In the genomic region with DNA sequence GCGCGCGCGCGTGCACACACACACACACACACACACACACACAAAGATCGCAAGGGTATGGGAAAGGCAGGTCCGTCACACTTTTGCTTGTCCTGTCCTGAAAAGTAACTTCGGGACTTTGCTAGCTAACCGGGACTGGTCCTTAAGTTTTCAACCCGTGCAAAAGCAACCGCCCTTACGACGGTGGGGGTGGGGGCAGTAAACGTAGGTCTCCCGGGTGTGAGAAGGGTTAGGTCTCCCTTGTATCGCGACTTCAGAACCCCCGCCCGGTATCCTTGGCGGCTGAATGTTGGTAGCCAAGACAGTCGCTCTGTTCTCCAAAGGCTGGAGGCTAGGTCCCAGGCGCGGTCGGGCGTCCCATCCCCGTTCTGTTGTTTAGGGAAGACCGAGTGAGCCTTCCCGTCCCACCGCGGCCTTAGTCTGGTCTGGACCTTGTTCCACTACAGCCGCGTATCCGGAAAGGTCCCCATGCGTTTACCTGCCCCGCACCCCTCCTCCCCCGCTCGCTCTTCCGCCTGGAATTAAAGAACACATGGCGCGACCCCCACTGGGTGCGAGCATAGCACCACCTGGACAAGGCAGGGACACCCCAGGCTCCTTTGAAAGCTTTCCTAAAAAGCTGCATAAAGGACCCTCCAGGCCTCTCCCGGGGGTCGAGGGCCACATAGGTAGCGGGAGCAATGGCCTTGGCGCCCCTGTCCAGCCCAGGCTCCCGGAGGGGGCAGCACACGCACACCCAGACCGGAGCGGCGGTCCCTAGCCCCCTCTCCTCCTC, we compare ENCODE assay signal across 8 mouse cellular contexts. TPM values are rescaled to one million over a fixed set of nuclear protein-coding genes. Genes with fewer than 3 reads are reported as not detected.
DNase-seq lines count a peak whose midpoint lies in the region; ATAC-seq and TF ChIP-seq lines count a peak whose summit lies in the region.

No protein-coding gene starts in this region.

- no peaks in the 10 kb centered on the region for H3K9me3 ChIP-seq in hindbrain, embryonic 12.5 days (replicated peaks)
- H3K9me3 ChIP-seq in liver, embryonic 13.5 days (replicated peaks), result no peaks in the 10 kb centered on the region
- no peaks in the 10 kb centered on the region for H3K9me3 ChIP-seq in stomach, embryonic 16.5 days (replicated peaks; ENCODE audit: control insufficient read depth, low read length)

- peak overlapping the region; percentile 68; the same call in 1 of the 2 replicates for H3K9ac ChIP-seq in hindbrain, embryonic 12.5 days
- no peak overlapping the region for H3K9ac ChIP-seq in liver, embryonic 13.5 days
- peak overlapping the region; percentile 87 for H3K9ac ChIP-seq in stomach, embryonic 16.5 days (ENCODE audit: low read length)

- peaks cover 18% of the 10 kb centered on the region for H3K4me1 ChIP-seq in thymus, adult 2 months (replicated peaks; ENCODE audit: control insufficient read depth, insufficient read depth, low read length)
- H3K4me1 ChIP-seq in hindbrain, embryonic 12.5 days, result peaks cover 15% of the 10 kb centered on the region
- peaks cover 5% of the 10 kb centered on the region; the same call in 1 of the 2 replicates for H3K4me1 ChIP-seq in liver, embryonic 13.5 days (replicated peaks)
- peaks cover 16% of the 10 kb centered on the region for H3K4me1 ChIP-seq in stomach, embryonic 16.5 days (ENCODE audit: control insufficient read depth, insufficient read depth, low read length)

- ATAC-seq in CD4-positive, CD25-positive, alpha-beta regulatory T cell, adult 4 months, result no peak
- ATAC-seq in hindbrain, embryonic 12.5 days (ENCODE audit: low FRiP score), result 0 out of 2 replicates have a peak, but pooled peaks have one; percentile 1
- no peak for ATAC-seq in liver, embryonic 13.5 days (ENCODE audit: low read depth)
- ATAC-seq in stomach, embryonic 16.5 days (ENCODE audit: insufficient read depth, low FRiP score), result no peak

- H3K36me3 ChIP-seq in thymus, adult 2 months (ENCODE audit: control insufficient read depth, insufficient read depth, low read length), result no peaks in the 10 kb centered on the region
- no peaks in the 10 kb centered on the region for H3K36me3 ChIP-seq in hindbrain, embryonic 12.5 days
- H3K36me3 ChIP-seq in liver, embryonic 13.5 days, result no peaks in the 10 kb centered on the region
- no peaks in the 10 kb centered on the region for H3K36me3 ChIP-seq in stomach, embryonic 16.5 days (ENCODE audit: control insufficient read depth, insufficient read depth, low read length)

- H3K4me3 ChIP-seq in thymus, adult 2 months (ENCODE audit: control insufficient read depth, insufficient read depth, low read length), result peak overlapping the region; percentile 73
- H3K4me3 ChIP-seq in hindbrain, embryonic 12.5 days, result peak overlapping the region; percentile 59
- H3K4me3 ChIP-seq in liver, embryonic 13.5 days (replicated peaks), result peak overlapping the region; percentile 60
- peak overlapping the region; percentile 73 for H3K4me3 ChIP-seq in stomach, embryonic 16.5 days (replicated peaks; ENCODE audit: low read length)

- peak overlapping the region; percentile 89 for H3K4me2 ChIP-seq in hindbrain, embryonic 12.5 days (replicated peaks)
- H3K4me2 ChIP-seq in liver, embryonic 13.5 days, result peak overlapping the region; percentile 79
- H3K4me2 ChIP-seq in stomach, embryonic 16.5 days (ENCODE audit: low read depth, low read length), result peak overlapping the region; percentile 93

- TF ChIP-seq POLR2A in thymus, adult 2 months (IDR thresholded peaks at IDR 0.05; ENCODE audit: control insufficient read depth, extremely low read depth, insufficient read depth, low read length, poor library complexity), result no peak

- peak; percentile 29 for DNase-seq in CD4-positive, CD25-positive, alpha-beta regulatory T cell, adult 2 months (ENCODE audit: low read depth, low spot score)
- DNase-seq in thymus, adult 2 months, result peak; percentile 16
- DNase-seq in thymus, adult 18-20 months, result no peak
- DNase-seq in liver, embryonic 13.5 days, result no peak
- DNase-seq in gastrocnemius, postnatal 25 days, result no peak

- no peak overlapping the region for H3K27ac ChIP-seq in thymus, adult 2 months (ENCODE audit: control insufficient read depth, insufficient read depth, low read length)
- H3K27ac ChIP-seq in hindbrain, embryonic 12.5 days, result no peak overlapping the region
- no peak overlapping the region for H3K27ac ChIP-seq in liver, embryonic 13.5 days
- no peak overlapping the region for H3K27ac ChIP-seq in stomach, embryonic 16.5 days (ENCODE audit: low read length)

- 3% methylated on average over 50 of the region's 50 CpGs for WGBS in thymus, adult 2 months
- under 1% methylated on average over 50 of the region's 50 CpGs for WGBS in hindbrain, embryonic 12.5 days
- under 1% methylated on average over 50 of the region's 50 CpGs for WGBS in liver, embryonic 13.5 days (ENCODE audit: insufficient replicate concordance)
- 1% methylated on average over 50 of the region's 50 CpGs for WGBS in stomach, embryonic 16.5 days

- peaks cover 23% of the 10 kb centered on the region for H3K27me3 ChIP-seq in thymus, adult 2 months (ENCODE audit: control insufficient read depth, insufficient read depth, low read length)
- H3K27me3 ChIP-seq in hindbrain, embryonic 12.5 days, result peaks cover 40% of the 10 kb centered on the region
- peaks cover 65% of the 10 kb centered on the region for H3K27me3 ChIP-seq in liver, embryonic 13.5 days
- peaks cover 10% of the 10 kb centered on the region; the same call in 1 of the 2 replicates for H3K27me3 ChIP-seq in stomach, embryonic 16.5 days (ENCODE audit: control insufficient read depth, insufficient read depth, low read length)

- no peak for TF ChIP-seq CTCF in thymus, adult 2 months (IDR thresholded peaks at IDR 0.05; ENCODE audit: borderline replicate concordance, control insufficient read depth, extremely low read depth, insufficient read depth, low read length, poor library complexity)

RNA-seq across cellular contexts. Expression of a gene that starts 0.8 kb away (rescaled TPM):
- polyA plus RNA-seq in CD4-positive, CD25-positive, alpha-beta regulatory T cell, adult 4 months (2017; shearing (Covaris generic)), result 10 to 100 TPM; 21.4 to 30.9 TPM
- 4.5 and 6.5 TPM in 2 replicates for polyA plus RNA-seq in thymus, adult 2 months (2012; rRNA removed)
- 13.5 and 15.6 TPM in 2 replicates for polyA plus RNA-seq in hindbrain, embryonic 12.5 days (2016; fragmentation: Nextera tagmentation; extraction: Ambion mirVana)
- 3.0 and 3.2 TPM in 2 replicates for polyA plus RNA-seq in liver, embryonic 13.5 days (2015; fragmentation: Nextera tagmentation; extraction: Ambion mirVana)
- polyA plus RNA-seq in stomach, embryonic 16.5 days (2015; fragmentation: Nextera tagmentation; extraction: Ambion mirVana), result 18.7 and 18.9 TPM in 2 replicates
- 1 to 10 TPM; 1.2 to 2.1 TPM for total RNA-seq in gastrocnemius, postnatal 25 days (2021)

RNA-seq across cellular contexts. Expression of a gene that starts 8.5 kb away (rescaled TPM):
- polyA plus RNA-seq in CD4-positive, CD25-positive, alpha-beta regulatory T cell, adult 4 months (2017; shearing (Covaris generic)), result not detected
- polyA plus RNA-seq in thymus, adult 2 months (2012; rRNA removed), result 0.33 and 0.38 TPM in 2 replicates
- polyA plus RNA-seq in hindbrain, embryonic 12.5 days (2016; fragmentation: Nextera tagmentation; extraction: Ambion mirVana), result 6.1 and 6.8 TPM in 2 replicates
- polyA plus RNA-seq in liver, embryonic 13.5 days (2015; fragmentation: Nextera tagmentation; extraction: Ambion mirVana), result 0.77 and 1.1 TPM in 2 replicates
- 7.9 and 8.7 TPM in 2 replicates for polyA plus RNA-seq in stomach, embryonic 16.5 days (2015; fragmentation: Nextera tagmentation; extraction: Ambion mirVana)
- not detected for total RNA-seq in gastrocnemius, postnatal 25 days (2021)

RNA-seq across cellular contexts. Expression of a gene that starts 8.5 kb away (rescaled TPM):
- 10 to 100 TPM in 1 of 2 experiments, 1 to 10 TPM in 1; 5.6 to 12.4 TPM for polyA plus RNA-seq in CD4-positive, CD25-positive, alpha-beta regulatory T cell, adult 4 months (2017; shearing (Covaris generic))
- polyA plus RNA-seq in thymus, adult 2 months (2012; rRNA removed), result not detected in 2 replicates
- polyA plus RNA-seq in hindbrain, embryonic 12.5 days (2016; fragmentation: Nextera tagmentation; extraction: Ambion mirVana), result 0.85 and 1.2 TPM in 2 replicates
- 0.12 TPM in 1 of 2 replicates, not detected in the other for polyA plus RNA-seq in liver, embryonic 13.5 days (2015; fragmentation: Nextera tagmentation; extraction: Ambion mirVana)
- polyA plus RNA-seq in stomach, embryonic 16.5 days (2015; fragmentation: Nextera tagmentation; extraction: Ambion mirVana), result 0.49 and 0.91 TPM in 2 replicates
- not detected for total RNA-seq in gastrocnemius, postnatal 25 days (2021)

Comparison
In these comparisons a context has a peak if more than half of its experiments do, and no peak if none do; other contexts are left out.
1. DNase-seq: peak in CD4-positive, CD25-positive, alpha-beta regulatory T cell, adult 2 months (single experiment) and thymus, adult 2 months (single experiment); none in thymus, adult 18-20 months (0 of 2), liver, embryonic 13.5 days (single experiment) and gastrocnemius, postnatal 25 days (single experiment).
2. Peak in every context shown above with its lines, with median percentiles within 50 percentile points of each other: H3K4me3 ChIP-seq and H3K4me2 ChIP-seq.